Mouse (Mus musculus): Measurements from ENCODE around the gene Trim32. TPM values are rescaled to one million over a fixed set of nuclear protein-coding genes. Genes with fewer than 3 reads are reported as not detected.

Trim32 gene
- 3.1 and 3.2 TPM in 2 replicates for polyA plus RNA-seq (2012; rRNA removed)

GRCm38 (mm10) chr4:65604504-65605150 lies at the start of gene Trim32:
Trim32 (plus strand) TSS chr4:65604986.

